Mouse (Mus musculus) 416B (cell line): ENCODE measurements around the gene Gm5105.

ENCODE experiments used
- DNase-seq: peaks from one replicate; pipeline ENCODE4 v3.0.0; 2011; ENCODE audit warnings: low read depth

Gm5105 gene

GRCm38 (mm10) chr3:138026286-138026685 is 40.9 kb downstream of the Gm5105 start:
- no peak for DNase-seq

- DNase-seq: no peak
These were observed 44.5 kb downstream of the Gm5105 start for GRCm38 (mm10) chr3:138022651-138023050.

- DNase-seq: no peak
These were observed 45.2 kb downstream of the Gm5105 start for GRCm38 (mm10) chr3:138022003-138022402.

GRCm38 (mm10) chr3:138016810-138017209 is 50.4 kb downstream of the Gm5105 start:
- no peak for DNase-seq

- DNase-seq: no peak
These were observed 52.5 kb downstream of the Gm5105 start for GRCm38 (mm10) chr3:138014725-138015124.

GRCm38 (mm10) chr3:138012351-138012750 is 54.8 kb downstream of the Gm5105 start:
- no peak for DNase-seq

- DNase-seq: peak; percentile 32
These were observed 59.0 kb downstream of the Gm5105 start for GRCm38 (mm10) chr3:138008152-138008551.

- DNase-seq: no peak
These were observed 60.3 kb downstream of the Gm5105 start for GRCm38 (mm10) chr3:138006896-138007295.

GRCm38 (mm10) chr3:138003264-138003663 is 63.9 kb downstream of the Gm5105 start:
- DNase-seq: no peak

GRCm38 (mm10) chr3:138002545-138002944 is 64.6 kb downstream of the Gm5105 start:
- DNase-seq: no peak

GRCm38 (mm10) chr3:138001865-138002264 is 65.3 kb downstream of the Gm5105 start:
- peak; percentile 80 for DNase-seq

- DNase-seq: peak; percentile 85
These were observed 66.5 kb downstream of the Gm5105 start for GRCm38 (mm10) chr3:138000724-138001069.

- no peak for DNase-seq
These were observed 67.0 kb downstream of the Gm5105 start for GRCm38 (mm10) chr3:138000062-138000723.

GRCm38 (mm10) chr3:137999224-137999790 is 67.9 kb downstream of the Gm5105 start:
- DNase-seq: no peak
